Mouse (Mus musculus) MN1 (cell line): ENCODE data around the gene Tank.

Experiments used
- DNase-seq: peaks from one replicate; pipeline ENCODE4 v3.0.0-alpha.2; 2016; ENCODE audit warnings: low spot score

The Tank gene

GRCm38 (mm10) chr2:61655382-61656281 lies 77.2 kb downstream of the Tank start:
- DNase-seq, result peak; percentile 59

GRCm38 (mm10) chr2:61656421-61657411 lies 78.3 kb downstream of the Tank start:
- peak; percentile 63 for DNase-seq

- no peak for DNase-seq
These were observed 80.9 kb downstream of the Tank start for GRCm38 (mm10) chr2:61659254-61659653.

GRCm38 (mm10) chr2:61662833-61663232 lies 84.4 kb downstream of the Tank start:
- DNase-seq, result no peak

- DNase-seq, result no peak
These were observed 85.3 kb downstream of the Tank start for GRCm38 (mm10) chr2:61663573-61664241.

DNA sequence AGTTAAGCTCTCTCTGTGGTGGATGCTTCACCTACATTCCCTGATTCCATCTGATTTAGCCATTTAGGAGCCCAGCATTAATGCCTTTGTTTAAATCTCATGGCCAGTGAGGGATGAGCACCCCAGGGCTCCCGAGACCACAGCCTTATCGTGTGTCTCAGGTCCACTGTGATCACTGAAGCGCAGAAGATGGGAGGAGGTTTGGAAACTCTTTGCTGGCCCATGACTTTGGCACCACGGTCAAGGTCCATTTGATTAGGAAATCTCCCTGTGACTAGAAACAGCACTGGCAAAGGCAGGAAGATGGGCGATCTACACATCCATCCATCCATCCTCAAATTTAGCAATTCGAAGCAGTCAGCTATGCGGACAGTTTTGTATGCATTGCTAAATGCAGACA lies 89.0 kb downstream of the Tank start:
- DNase-seq, result no peak

GRCm38 (mm10) chr2:61668260-61668659 lies 89.9 kb downstream of the Tank start:
- peak; percentile 36 for DNase-seq

DNA sequence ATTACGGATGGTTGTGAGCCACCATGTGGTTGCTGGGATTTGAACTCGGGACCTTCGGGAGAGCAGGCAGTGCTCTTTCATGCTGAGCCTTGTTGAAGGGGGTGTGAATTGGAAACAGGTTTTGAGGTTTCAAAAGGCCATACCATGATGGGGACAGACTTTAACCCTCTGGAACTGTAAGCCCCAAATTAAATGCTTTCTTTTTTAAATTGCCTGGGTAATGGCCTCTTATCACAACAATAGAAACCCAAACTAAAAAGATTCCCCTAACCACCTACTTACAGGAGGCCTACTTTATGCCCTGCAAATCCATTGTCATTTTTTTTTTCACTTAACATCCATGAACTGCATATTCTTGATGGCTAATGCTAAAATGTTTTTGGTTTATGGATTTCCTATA lies 96.2 kb downstream of the Tank start:
- DNase-seq, result no peak

DNA sequence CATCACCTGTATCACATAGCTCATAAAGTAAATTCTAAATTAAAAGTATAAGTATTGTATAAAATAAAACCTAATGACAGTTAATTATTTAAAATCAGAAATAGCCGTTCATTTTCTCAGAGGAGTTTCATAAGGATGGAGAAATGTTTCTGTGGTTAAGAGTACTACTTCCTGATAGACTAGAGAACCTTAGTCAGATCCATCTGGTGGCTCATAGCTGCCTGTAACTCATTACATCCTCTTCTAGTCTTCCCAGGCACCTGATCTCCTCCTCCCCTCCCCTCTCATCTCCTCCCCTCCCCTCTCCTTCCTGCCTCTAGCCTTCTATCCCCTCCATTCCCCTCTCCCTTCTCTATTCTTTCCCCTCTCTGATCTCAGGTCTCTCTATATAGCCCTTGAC lies 103.2 kb downstream of the Tank start:
- no peak for DNase-seq

DNA sequence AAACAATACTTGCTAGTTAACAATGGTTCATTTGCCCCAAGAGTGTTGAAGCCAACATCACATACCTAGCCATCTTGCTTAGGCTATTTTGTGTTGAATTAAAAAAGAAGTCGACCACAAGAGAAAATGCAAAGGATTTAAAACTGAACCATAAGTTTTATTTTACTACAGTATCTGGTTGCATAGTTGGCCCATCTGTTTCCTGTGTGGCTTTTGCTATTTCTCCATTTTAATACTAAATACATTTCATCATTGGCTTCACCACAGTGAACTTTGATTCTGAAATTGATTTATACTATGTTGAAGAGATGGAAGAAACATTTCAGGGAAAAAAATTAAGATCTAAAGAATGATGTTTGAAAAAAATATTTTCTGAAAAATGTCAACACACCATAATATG lies 108.1 kb downstream of the Tank start:
- no peak for DNase-seq

- no peak for DNase-seq
These were observed 110.7 kb downstream of the Tank start for GRCm38 (mm10) chr2:61689086-61689485.
